Mouse (Mus musculus) myocyte (in vitro differentiated cells): ENCODE measurements around the gene Spon1.

ENCODE experiments used
- E2F4 ChIP-seq: IDR thresholded peaks from one replicate; pipeline ENCODE4 v1.6.1; 2011; ENCODE audit warnings: mild to moderate bottlenecking, control low read depth, moderate library complexity; ENCODE audit not compliant: insufficient read depth
- MAX ChIP-seq: IDR thresholded peaks from one replicate; pipeline ENCODE4 v1.6.1; 2011; ENCODE audit warnings: low read depth, mild to moderate bottlenecking, control low read depth
- MYOD1 ChIP-seq, 3 experiments: IDR thresholded peaks; one replicate each; pipeline ENCODE4 v1.6.1; 2011; ENCODE audit warnings: control low read depth in 2 of 3, low read depth in 2 of 3, mild to moderate bottlenecking in 2 of 3, moderate library complexity in 1 of 3; ENCODE audit not compliant: insufficient read length in 2 of 3, control insufficient read depth in 1 of 3
- MYOG ChIP-seq, 3 experiments: IDR thresholded peaks; one replicate each; pipeline ENCODE4 v1.6.1; 2011; ENCODE audit warnings: control low read depth in 2 of 3, low read depth in 2 of 3, mild to moderate bottlenecking in 2 of 3; ENCODE audit not compliant: insufficient read length in 2 of 3, control insufficient read depth in 1 of 3, insufficient read depth in 1 of 3
- POLR2A ChIP-seq: IDR thresholded peaks from one replicate; pipeline ENCODE4 v1.6.1; 2011; ENCODE audit warnings: low read depth, mild to moderate bottlenecking, control low read depth, moderate library complexity; ENCODE audit not compliant: insufficient read length
- TCF12 ChIP-seq: IDR thresholded peaks from one replicate; pipeline ENCODE4 v1.6.1; 2011; ENCODE audit warnings: mild to moderate bottlenecking, control low read depth; ENCODE audit not compliant: poor library complexity, insufficient read depth, severe bottlenecking

DNA sequence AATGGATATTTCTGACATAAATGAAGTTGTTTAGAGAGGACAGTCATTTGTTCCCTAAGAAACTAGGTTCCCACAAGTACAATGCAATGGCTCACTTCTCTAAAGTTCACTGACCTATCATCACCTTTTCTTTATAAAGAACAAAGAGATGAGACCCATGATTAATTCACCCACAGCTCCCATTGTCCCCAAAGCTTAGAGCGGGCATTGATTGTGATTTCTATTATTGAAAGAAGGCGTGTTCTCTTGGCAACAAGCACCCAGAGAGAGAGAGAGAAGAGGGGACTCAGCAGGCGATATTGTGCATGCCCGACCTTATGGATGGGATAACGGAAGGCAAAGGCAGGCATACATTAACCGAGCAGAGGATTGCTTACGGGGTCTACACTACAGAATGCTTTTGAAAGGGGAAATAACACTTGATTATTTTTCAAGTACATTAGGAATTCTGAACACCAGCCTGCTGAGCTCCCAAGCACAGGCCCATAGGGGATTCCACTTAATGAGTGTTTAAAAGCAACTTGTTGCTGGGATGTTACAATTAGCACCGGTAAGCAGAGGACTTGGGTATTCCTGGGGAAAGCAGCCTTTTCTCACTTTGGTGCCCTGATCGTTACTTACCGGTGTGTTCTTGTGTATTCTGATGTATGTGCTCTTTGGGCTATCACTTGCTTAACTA, 48.4 kb downstream of the Spon1 start:
- TF ChIP-seq POLR2A (no peak), TCF12 (no peak), MYOG (IDR thresholded peaks at IDR 0.05; ENCODE audit: control insufficient read depth in 1 of 3, insufficient read depth in 1 of 3, insufficient read length in 2 of 3, low read depth in 2 of 3) (no peak), MAX (no peak), MYOD1 (IDR thresholded peaks at IDR 0.05; ENCODE audit: control insufficient read depth in 1 of 3, insufficient read length in 2 of 3, low read depth in 2 of 3) (no peak), E2F4 (no peak)
